Mouse (Mus musculus): ENCODE measurements around the gene Smarcc2.
"Not testable (repeated sequence)": the region's sequence is repeated elsewhere in the genome, so short reads cannot be mapped to it uniquely, and the experiment has no call there.

Gene Smarcc2

GRCm38 (mm10) chr10:128442718-128443117 is 16.3 kb upstream of the Smarcc2 start:
- DNase-seq = no peak

- no peak for DNase-seq
These were observed 14.7 kb upstream of the Smarcc2 start for GRCm38 (mm10) chr10:128444354-128444753.

- DNase-seq = no peak
These were observed 13.6 kb upstream of the Smarcc2 start for GRCm38 (mm10) chr10:128445407-128445806.

GRCm38 (mm10) chr10:128451014-128451413 is 8.0 kb upstream of the Smarcc2 start:
- no peak for DNase-seq

GRCm38 (mm10) chr10:128454471-128454870 is 4.6 kb upstream of the Smarcc2 start:
- DNase-seq = no peak

- DNase-seq = peak; percentile 89
These were observed 3.8 kb upstream of the Smarcc2 start for GRCm38 (mm10) chr10:128455280-128455679.

GRCm38 (mm10) chr10:128457676-128458075 is 1.4 kb upstream of the Smarcc2 start:
- DNase-seq = no peak

GRCm38 (mm10) chr10:128458348-128458718 is 715 bp upstream of the Smarcc2 start:
- peak; percentile 90 for DNase-seq

- peak; percentile 58 for DNase-seq
These were observed 591 bp downstream of the Smarcc2 start for GRCm38 (mm10) chr10:128459409-128460269.

- DNase-seq = peak; percentile 28
These were observed 1.2 kb downstream of the Smarcc2 start for GRCm38 (mm10) chr10:128460270-128460630.

GRCm38 (mm10) chr10:128474366-128474765 is 15.3 kb downstream of the Smarcc2 start:
- no peak for DNase-seq

- no peak for DNase-seq
These were observed 27.3 kb downstream of the Smarcc2 start for GRCm38 (mm10) chr10:128486370-128486769.

GRCm38 (mm10) chr10:128487861-128488712 is 29.0 kb downstream of the Smarcc2 start:
- DNase-seq = no peak

- DNase-seq = no peak
These were observed 29.7 kb downstream of the Smarcc2 start for GRCm38 (mm10) chr10:128488776-128489175.

- no peak for DNase-seq
These were observed 30.3 kb downstream of the Smarcc2 start for GRCm38 (mm10) chr10:128489380-128489779.

- DNase-seq = no peak
These were observed 30.7 kb downstream of the Smarcc2 start for GRCm38 (mm10) chr10:128489785-128490184.

- DNase-seq = no peak
These were observed 31.2 kb downstream of the Smarcc2 start for GRCm38 (mm10) chr10:128490232-128490631.

GRCm38 (mm10) chr10:128490912-128491311 is 31.9 kb downstream of the Smarcc2 start:
- DNase-seq = no peak

- no peak for DNase-seq
These were observed 32.4 kb downstream of the Smarcc2 start for GRCm38 (mm10) chr10:128491495-128491894.

GRCm38 (mm10) chr10:128492051-128492450 is 33.0 kb downstream of the Smarcc2 start:
- not testable (repeated sequence) for DNase-seq

GRCm38 (mm10) chr10:128492633-128493311 is 33.7 kb downstream of the Smarcc2 start:
- DNase-seq = peak; percentile 74

- peak; percentile 38 for DNase-seq
These were observed 34.3 kb downstream of the Smarcc2 start for GRCm38 (mm10) chr10:128493319-128493694.

All from embryo, embryonic 11 days (tissue).